ENCODE assay signal across 31 mouse cellular contexts in the genomic region with DNA sequence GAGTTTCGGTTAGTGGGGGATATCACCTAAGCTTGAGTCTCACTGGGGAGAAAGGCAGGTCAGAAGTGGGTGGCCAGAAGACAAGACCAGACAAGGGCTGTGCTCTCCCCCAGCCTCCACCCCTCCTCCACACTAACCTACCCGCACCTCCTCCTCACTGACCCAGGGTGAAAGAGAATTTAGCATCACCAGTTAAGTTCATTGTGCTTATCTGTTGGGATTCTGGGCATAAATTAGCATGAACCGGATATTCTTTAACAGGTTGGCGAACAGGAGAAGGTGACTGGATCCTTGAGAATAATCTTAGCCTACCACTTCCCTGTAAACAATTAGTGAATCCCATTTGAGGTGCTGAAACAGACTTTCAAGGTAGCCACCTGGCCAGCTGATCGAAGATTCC. TPM values are rescaled to one million over a fixed set of nuclear protein-coding genes. Genes with fewer than 3 reads are reported as not detected.
DNase-seq lines count a peak whose midpoint lies in the region; ATAC-seq and TF ChIP-seq lines count a peak whose summit lies in the region.
"Had no signal": no experiment of that assay in that cellular context is flagged by ENCODE, and none has a peak within 500 bp of the region (broad histone marks: within the 10 kb centered on the region; RNA-seq: fewer than 3 reads in every experiment).

No protein-coding gene starts in this region.

- H3K4me2 ChIP-seq in kidney, embryonic 14.5 days (replicated peaks; ENCODE audit: low read depth, low read length), result no peak overlapping the region
- H3K4me2 ChIP-seq: embryonic facial prominence, embryonic 12.5 days; embryonic facial prominence, embryonic 15.5 days; heart, embryonic 13.5 days; hindbrain, embryonic 14.5 days had no signal

- no peak for DNase-seq in kidney, adult 2 months
- DNase-seq in ES-CJ7 (ENCODE audit: low read depth, low spot score), result peak; percentile 52
- peak; percentile 60 for DNase-seq in ZHBTc4 (ENCODE audit: low read depth, low spot score)
- DNase-seq in frontal cortex, postnatal 25 days (ENCODE audit: low spot score in 2 of 2), result no peak
- no peak for DNase-seq in adrenal gland, adult 18-20 months (ENCODE audit: low spot score in 2 of 2)
- DNase-seq: adrenal gland, postnatal 10 days; adrenal gland, postnatal 36 days; B cell, adult 2 months; cerebellum, adult 18-20 months; cerebellum, adult 9-10 months; cerebellum, postnatal 25 days; gastrocnemius, postnatal 10 days; gastrocnemius, postnatal 36 days; heart, adult 2 months; heart, postnatal 14 days; heart, postnatal 4 days; kidney, adult 18-20 months had no signal

- WGBS in kidney, embryonic 14.5 days, result 95% methylated on average over 5 of the region's 5 CpGs
- WGBS in kidney, adult 2 months, result 93% methylated on average over 5 of the region's 5 CpGs

- 0 out of 2 replicates have a peak, but pooled peaks have one; percentile 13 for ATAC-seq in kidney, embryonic 14.5 days (ENCODE audit: low FRiP score, low TSS enrichment)
- ATAC-seq: activated CD4-positive, CD25-positive, alpha-beta regulatory T cell, adult 4 months; forebrain, embryonic 16.5 days; hindbrain, postnatal 0 days; inflammation-experienced regulatory T-cells, adult 6 months; intestine, embryonic 16.5 days; Patski had no signal

- no peak for TF ChIP-seq POLR2A in kidney, adult 2 months (IDR thresholded peaks at IDR 0.05; ENCODE audit: low read depth, low read length)

- no peaks in the 10 kb centered on the region for H3K4me1 ChIP-seq in kidney, embryonic 14.5 days (ENCODE audit: control insufficient read depth, insufficient read depth, low read length)
- H3K4me1 ChIP-seq in kidney, adult 2 months (ENCODE audit: control insufficient read depth, insufficient read depth, low read length), result no peaks in the 10 kb centered on the region
- H3K4me1 ChIP-seq: embryonic facial prominence, embryonic 12.5 days; embryonic facial prominence, embryonic 15.5 days; heart, embryonic 10.5 days; heart, embryonic 13.5 days had no signal

- no peak for TF ChIP-seq CTCF in kidney, adult 2 months (conservative IDR thresholded peaks at IDR 0.05; ENCODE audit: insufficient read depth, insufficient read length, low read depth, low read length)

- H3K36me3 ChIP-seq in kidney, embryonic 14.5 days (ENCODE audit: control insufficient read depth, insufficient read depth, low read length), result peaks cover 67% of the 10 kb centered on the region
- peaks cover 5% of the 10 kb centered on the region for H3K36me3 ChIP-seq in kidney, adult 2 months (ENCODE audit: control insufficient read depth, insufficient read depth, low read length)

- no peak overlapping the region for H3K4me3 ChIP-seq in kidney, embryonic 14.5 days (ENCODE audit: low read length)
- no peak overlapping the region for H3K4me3 ChIP-seq in kidney, adult 2 months (ENCODE audit: insufficient read depth, low read depth, low read length)
- H3K4me3 ChIP-seq: embryonic facial prominence, embryonic 12.5 days; embryonic facial prominence, embryonic 15.5 days; heart, adult 2 months; heart, embryonic 10.5 days; heart, embryonic 13.5 days had no signal

- no peaks in the 10 kb centered on the region for H3K27me3 ChIP-seq in kidney, embryonic 14.5 days (ENCODE audit: control insufficient read depth, insufficient read depth, low read length)
- no peaks in the 10 kb centered on the region for H3K27me3 ChIP-seq in kidney, adult 2 months (replicated peaks; ENCODE audit: control insufficient read depth, insufficient read depth, low read length)
- H3K27me3 ChIP-seq: CH12.LX; embryonic facial prominence, embryonic 12.5 days; embryonic facial prominence, embryonic 15.5 days; heart, embryonic 13.5 days; Patski had no signal

- H3K9ac ChIP-seq in kidney, embryonic 14.5 days (ENCODE audit: low read depth, low read length), result no peak overlapping the region
- H3K9ac ChIP-seq: embryonic facial prominence, embryonic 12.5 days; embryonic facial prominence, embryonic 15.5 days; heart, embryonic 13.5 days; hindbrain, embryonic 14.5 days had no signal

- H3K27ac ChIP-seq in kidney, embryonic 14.5 days (ENCODE audit: low read depth, low read length), result no peak overlapping the region
- H3K27ac ChIP-seq in kidney, adult 2 months (ENCODE audit: insufficient read depth, low read depth, low read length), result no peak overlapping the region
- H3K27ac ChIP-seq: embryonic facial prominence, embryonic 12.5 days; embryonic facial prominence, embryonic 15.5 days; heart, adult 2 months; heart, embryonic 10.5 days; heart, embryonic 13.5 days; hindbrain, embryonic 14.5 days; hindbrain, postnatal 0 days had no signal

- no peaks in the 10 kb centered on the region for H3K9me3 ChIP-seq in kidney, embryonic 14.5 days (ENCODE audit: control insufficient read depth, low read length)
- H3K9me3 ChIP-seq: embryonic facial prominence, embryonic 12.5 days; embryonic facial prominence, embryonic 15.5 days; G1E; heart, embryonic 10.5 days; heart, embryonic 13.5 days had no signal

RNA-seq across cellular contexts. Expression of a gene that starts 13.9 kb away (rescaled TPM):
- polyA plus RNA-seq in kidney, embryonic 14.5 days (2014; fragmentation: Nextera tagmentation; extraction: Ambion mirVana), result 64.0 and 65.8 TPM in 2 replicates
- 10.8 and 13.8 TPM in 2 replicates for polyA plus RNA-seq in kidney, adult 2 months (2012; rRNA removed)
- total RNA-seq in adrenal gland, adult 18-20 months (2021), result 10 to 100 TPM; 29.9 to 35.4 TPM

RNA-seq across cellular contexts. Expression of a gene that starts 24.4 kb away (rescaled TPM):
- polyA plus RNA-seq in kidney, embryonic 14.5 days (2014; fragmentation: Nextera tagmentation; extraction: Ambion mirVana), result 378 and 408 TPM in 2 replicates
- 9.8 and 12.7 TPM in 2 replicates for polyA plus RNA-seq in kidney, adult 2 months (2012; rRNA removed)
- total RNA-seq in adrenal gland, adult 18-20 months (2021), result 100 to 1,000 TPM in 1 of 2 experiments, 10 to 100 TPM in 1; 90.3 to 111 TPM

Comparison
In these comparisons a context has a peak if more than half of its experiments do, and no peak if none do; other contexts are left out.
1. RNA of a gene that starts 24.4 kb away (polyA plus RNA-seq): 378 to 408 TPM in kidney, embryonic 14.5 days; 9.8 to 12.7 TPM in kidney, adult 2 months; every median in the first group is over 10 times any median in the second.
2. DNase-seq: peak in ES-CJ7 (single experiment) and ZHBTc4 (single experiment); none in kidney, adult 2 months (single experiment), frontal cortex, postnatal 25 days (0 of 2) and adrenal gland, adult 18-20 months (0 of 2).